Mouse (Mus musculus) hindbrain, embryonic 14.5 days (tissue): Measurements from ENCODE around the gene Mier3. TPM values are rescaled to one million over a fixed set of nuclear protein-coding genes. Genes with fewer than 3 reads are reported as not detected.
A peak's percentile ranks its signal among the peaks of the same experiment; 100 is the strongest.

Experiments
- ATAC-seq: fragments of 200-750 bp; cut with Nextera tagmentation; 2 replicates; pipeline ENCODE4 v1.8.0; 2017; ENCODE audit warnings: moderate number of reproducible peaks, mild to moderate bottlenecking, moderate TSS enrichment, moderate library complexity; ENCODE audit not compliant: low FRiP score
- DNase-seq: peaks from one replicate; pipeline ENCODE4 v3.0.0-alpha.2; 2015; ENCODE audit warnings: low spot score
- H3K27ac ChIP-seq: fragments of 300-500 bp; sonication (generic); 2 replicates; pipeline ENCODE4 v1.5.1; 2014; ENCODE audit warnings: mild to moderate bottlenecking, moderate library complexity
- H3K27me3 ChIP-seq: fragments of 300-500 bp; sonication (generic); 2 replicates; pipeline ENCODE4 v1.6.1; 2014; ENCODE audit warnings: mild to moderate bottlenecking, low read length, mixed read lengths; ENCODE audit not compliant: control insufficient read depth, insufficient read depth
- H3K36me3 ChIP-seq: fragments of 300-500 bp; sonication (generic); replicated peaks from 2 replicates; pipeline ENCODE4 v1.6.1; 2014; ENCODE audit not compliant: control insufficient read depth, insufficient read depth
- H3K4me1 ChIP-seq: fragments of 300-500 bp; sonication (generic); replicated peaks from 2 replicates; pipeline ENCODE4 v1.6.1; 2014; ENCODE audit warnings: antibody characterized with exemption, low read length, mixed read lengths; ENCODE audit not compliant: control insufficient read depth, insufficient read depth
- H3K4me2 ChIP-seq: fragments of 300-500 bp; sonication (generic); replicated peaks from 2 replicates; pipeline ENCODE4 v1.6.1; 2014; ENCODE audit warnings: mild to moderate bottlenecking, moderate library complexity
- H3K4me3 ChIP-seq: fragments of 300-500 bp; sonication (generic); replicated peaks from 2 replicates; pipeline ENCODE4 v1.5.1; 2014; ENCODE audit warnings: mild to moderate bottlenecking, low read length
- H3K9ac ChIP-seq: fragments of 300-500 bp; sonication (generic); 2 replicates; pipeline ENCODE4 v1.6.1; 2014
- H3K9me3 ChIP-seq: fragments of 300-500 bp; sonication (generic); 2 replicates; pipeline ENCODE4 v1.6.1; 2016; ENCODE audit warnings: low read length; ENCODE audit not compliant: control insufficient read depth
- WGBS: fragments of 180-500 bp; shearing (Covaris S2); extraction: QIAGEN DNeasy Blood & Tissue Kit; methylation state at CpG from one replicate; pipeline ENCODE4 v1.1.7; 2014; 5-methylcytosine and 5-hydroxymethylcytosine counted together
- polyA plus RNA-seq: library from polyadenylated mRNA; unstranded; fragments of >200 nt; fragmentation: Nextera tagmentation; extraction: Ambion mirVana; gene quantifications from 2 replicates; pipeline ENCODE4 v1.2.1, GENCODE M21; 2014

The Mier3 gene
- polyA plus RNA-seq, 1 experiment from 2014 or later: 23.3 TPM

GRCm38 (mm10) chr13:111725165-111726077, 44.6 kb downstream of the Mier3 start:
- peak; percentile 94 for DNase-seq
- peak overlapping the region; percentile 93 for H3K4me2 ChIP-seq
- H3K4me3 ChIP-seq: peak overlapping the region; percentile 74
- peaks cover 4% of the 10 kb centered on the region; the same call in 1 of the 2 replicates for H3K4me1 ChIP-seq
- under 1% methylated on average over 61 of the region's 65 CpGs for WGBS
- no peaks in the 10 kb centered on the region for H3K36me3 ChIP-seq
- H3K27ac ChIP-seq: peak overlapping the region; percentile 70
- ATAC-seq: peak; percentile 99
- peaks cover 4% of the 10 kb centered on the region; the same call in 1 of the 2 replicates for H3K9me3 ChIP-seq
- peak overlapping the region; percentile 65 for H3K9ac ChIP-seq
- H3K27me3 ChIP-seq: no peaks in the 10 kb centered on the region

DNA sequence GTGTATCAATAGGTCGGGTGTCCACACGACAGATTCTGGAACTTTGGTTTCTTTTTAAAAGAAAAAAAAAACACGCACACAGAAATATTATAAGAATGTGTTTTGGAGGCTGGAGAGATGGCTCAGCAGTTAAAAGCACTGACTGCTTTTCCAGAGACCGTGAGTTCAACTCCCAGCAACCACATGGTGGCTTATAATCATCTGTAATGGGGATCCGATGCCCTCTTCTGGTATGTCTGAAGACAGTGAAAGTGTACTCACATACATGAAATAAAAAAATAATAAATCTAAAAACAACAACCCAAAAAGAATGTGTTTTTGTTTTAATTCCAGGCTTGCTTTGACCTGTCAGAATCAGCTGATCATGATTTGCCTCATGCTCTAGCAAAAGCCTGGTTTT, 46.1 kb downstream of the Mier3 start:
- no peaks in the 10 kb centered on the region for H3K36me3 ChIP-seq
- H3K4me1 ChIP-seq: peaks cover 4% of the 10 kb centered on the region; the same call in 1 of the 2 replicates
- DNase-seq (no peak), ATAC-seq (no peak)
- H3K27ac ChIP-seq: no peak overlapping the region
- WGBS: 92% methylated on average over 5 of the region's 5 CpGs
- no peaks in the 10 kb centered on the region for H3K27me3 ChIP-seq
- H3K9ac ChIP-seq: no peak overlapping the region
- H3K9me3 ChIP-seq: peaks cover 4% of the 10 kb centered on the region; the same call in 1 of the 2 replicates
- no peak overlapping the region for H3K4me2 ChIP-seq
- no peak overlapping the region for H3K4me3 ChIP-seq

GRCm38 (mm10) chr13:111741204-111741990, 60.6 kb downstream of the Mier3 start:
- DNase-seq (no peak), ATAC-seq (no peak)
- Histone ChIP-seq H3K4me3 (no peak overlapping the region), H3K9me3 (no peaks in the 10 kb centered on the region), H3K4me2 (no peak overlapping the region), H3K4me1 (no peaks in the 10 kb centered on the region), H3K9ac (no peak overlapping the region), H3K27ac (no peak overlapping the region), H3K27me3 (no peaks in the 10 kb centered on the region), H3K36me3 (no peaks in the 10 kb centered on the region)
- WGBS: 83% methylated on average over 7 of the region's 7 CpGs

- ATAC-seq: no peak
- no peak overlapping the region for H3K27ac ChIP-seq
Observed at GRCm38 (mm10) chr13:111741991-111742615, 61.3 kb downstream of the Mier3 start.

DNA sequence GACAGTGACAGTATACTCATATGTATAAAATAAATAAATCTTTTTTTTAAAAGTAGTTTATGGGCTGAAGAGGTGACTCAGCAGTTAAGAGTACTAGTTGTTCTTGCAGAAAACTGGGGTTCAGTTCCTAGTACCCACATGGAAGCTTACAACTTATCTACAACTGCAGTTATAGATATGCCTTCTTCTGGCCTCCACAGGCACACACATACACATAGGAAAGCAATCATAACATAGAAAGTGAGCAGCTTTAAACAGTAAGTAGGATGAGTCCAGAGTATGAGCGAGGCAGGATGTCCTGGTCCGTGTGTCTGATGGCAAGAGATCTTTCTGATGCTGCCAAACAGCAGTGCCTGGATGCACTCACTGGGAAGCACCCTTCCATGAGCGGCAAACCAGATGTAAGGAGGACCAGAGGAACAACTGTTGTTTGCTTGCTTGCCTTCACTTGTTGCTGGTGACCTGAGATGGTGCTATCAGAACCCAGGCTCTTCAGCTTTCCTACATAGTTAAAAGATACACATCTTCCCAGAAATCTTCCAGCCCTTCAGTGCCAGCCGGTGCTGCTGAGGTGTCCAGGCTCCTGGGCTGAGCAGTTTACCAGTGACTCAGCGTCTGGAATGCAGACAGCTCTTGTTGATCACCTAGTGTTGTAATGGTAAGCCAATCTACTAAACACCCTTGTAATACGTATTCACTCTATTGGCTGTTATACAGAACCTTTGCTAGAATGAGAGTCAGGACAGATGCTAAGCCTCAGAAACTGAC, 63.6 kb downstream of the Mier3 start:
- no peak for ATAC-seq

More at GRCm38 (mm10) chr13:111741991-111742615, 61.3 kb downstream of the Mier3 start:
- H3K4me1 ChIP-seq: no peaks in the 10 kb centered on the region
- no peaks in the 10 kb centered on the region for H3K9me3 ChIP-seq
- H3K4me3 ChIP-seq: no peak overlapping the region
- peak; percentile 91 for DNase-seq
- WGBS: 76% methylated on average over 6 of the region's 6 CpGs
- H3K27me3 ChIP-seq: no peaks in the 10 kb centered on the region
- peaks cover 6% of the 10 kb centered on the region; the same call in 1 of the 2 replicates for H3K36me3 ChIP-seq
- no peak overlapping the region for H3K9ac ChIP-seq
- no peak overlapping the region for H3K4me2 ChIP-seq

DNA sequence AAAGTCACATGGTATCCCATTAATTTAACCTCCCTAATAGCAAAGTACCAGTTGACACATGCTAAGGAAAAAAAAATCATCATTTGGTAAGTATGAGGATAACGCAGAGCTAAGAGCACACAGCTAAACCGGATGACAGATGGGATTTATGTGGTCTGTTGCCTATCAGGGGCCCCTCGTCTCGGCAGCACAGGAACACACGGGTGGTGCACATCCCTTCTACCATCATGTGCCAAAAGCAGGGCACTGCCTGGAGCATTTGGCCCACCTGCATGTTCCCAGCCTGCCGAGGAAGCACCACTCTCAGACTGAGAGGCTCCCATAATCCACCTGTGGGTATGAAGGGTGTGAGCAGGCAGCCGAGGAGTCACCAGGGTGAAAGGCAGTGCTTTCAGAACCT, 64.4 kb downstream of the Mier3 start:
- no peak overlapping the region for H3K4me2 ChIP-seq
- H3K4me1 ChIP-seq: no peaks in the 10 kb centered on the region
- H3K9me3 ChIP-seq: no peaks in the 10 kb centered on the region
- DNase-seq (no peak), ATAC-seq (no peak)
- 77% methylated on average over 7 of the region's 7 CpGs for WGBS
- no peak overlapping the region for H3K4me3 ChIP-seq
- no peak overlapping the region for H3K9ac ChIP-seq
- H3K27ac ChIP-seq: no peak overlapping the region
- peaks cover 32% of the 10 kb centered on the region for H3K36me3 ChIP-seq
- H3K27me3 ChIP-seq: no peaks in the 10 kb centered on the region

More for the DNA sequence above, 63.6 kb downstream of the Mier3 start:
- H3K36me3 ChIP-seq: peaks cover 24% of the 10 kb centered on the region
- WGBS: 91% methylated on average over 6 of the region's 6 CpGs
- DNase-seq: no peak
- no peaks in the 10 kb centered on the region for H3K9me3 ChIP-seq
- no peak overlapping the region for H3K9ac ChIP-seq
- no peaks in the 10 kb centered on the region for H3K27me3 ChIP-seq
- no peak overlapping the region for H3K27ac ChIP-seq
- H3K4me1 ChIP-seq: no peaks in the 10 kb centered on the region
- H3K4me2 ChIP-seq: no peak overlapping the region
- H3K4me3 ChIP-seq: no peak overlapping the region

DNA sequence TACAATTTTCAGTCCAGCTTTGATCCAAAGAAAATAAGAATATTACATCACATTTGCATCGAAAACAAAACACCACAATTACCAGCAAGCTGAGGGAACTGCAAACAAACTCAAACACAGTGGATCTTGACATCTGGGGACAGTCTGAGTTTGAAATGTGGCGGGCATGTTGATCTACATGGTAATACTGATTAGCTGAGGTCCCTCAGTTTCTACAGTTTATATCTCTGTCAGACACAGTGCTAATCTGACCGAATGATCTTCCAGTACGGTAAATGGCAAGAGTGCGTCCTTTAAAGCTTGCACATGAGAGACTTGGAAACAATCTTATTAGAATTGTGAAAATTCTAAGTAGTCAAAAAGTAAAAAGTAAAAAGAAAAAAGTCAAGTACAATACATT, 66.1 kb downstream of the Mier3 start:
- Histone ChIP-seq H3K36me3 (peaks cover 48% of the 10 kb centered on the region), H3K4me3 (no peak overlapping the region), H3K9ac (no peak overlapping the region), H3K27me3 (no peaks in the 10 kb centered on the region), H3K27ac (no peak overlapping the region), H3K4me2 (no peak overlapping the region), H3K9me3 (no peaks in the 10 kb centered on the region), H3K4me1 (no peaks in the 10 kb centered on the region)
- 94% methylated on average over 5 of the region's 5 CpGs for WGBS
- DNase-seq (no peak), ATAC-seq (no peak)

DNA sequence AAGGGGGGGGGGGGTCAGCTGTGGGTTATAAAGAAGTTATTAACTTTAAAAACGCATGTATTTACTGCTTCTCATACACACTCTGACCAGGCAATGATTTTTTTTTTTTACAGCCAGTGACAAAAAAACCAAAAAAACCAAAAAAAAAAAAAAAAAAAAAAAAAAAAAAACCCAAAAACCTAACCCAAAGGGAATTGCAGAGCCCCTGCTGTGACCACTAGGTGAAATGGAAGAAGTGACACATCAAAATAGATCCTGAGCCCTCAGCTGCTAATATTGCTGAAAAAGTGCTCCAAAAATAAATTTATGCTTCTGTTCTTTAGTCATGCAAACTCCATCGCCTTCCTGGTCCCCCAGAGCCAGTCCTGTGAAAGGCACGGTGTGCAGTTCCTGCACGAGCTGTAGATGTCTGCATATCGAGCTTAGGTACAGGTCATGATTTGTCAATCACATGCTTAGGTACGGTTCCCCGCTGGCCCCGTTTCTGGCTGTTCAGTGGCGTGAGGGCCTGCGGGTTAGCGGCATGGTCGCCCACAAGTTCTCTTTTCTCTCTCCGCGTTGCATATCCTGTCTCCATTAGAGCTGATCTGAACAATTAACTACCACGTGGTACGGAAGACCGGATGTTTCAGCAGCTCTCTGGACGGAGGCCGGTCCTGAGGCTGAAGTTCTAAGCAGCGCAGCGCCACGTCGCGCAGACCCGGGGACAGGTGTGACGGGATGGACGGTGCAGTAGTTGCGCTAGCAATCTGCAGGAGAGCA, 67.7 kb downstream of the Mier3 start:
- WGBS: 95% methylated on average over 28 of the region's 28 CpGs
- H3K36me3 ChIP-seq: peaks cover 64% of the 10 kb centered on the region

More for the DNA sequence above, 67.7 kb downstream of the Mier3 start:
- Histone ChIP-seq H3K27ac (no peak overlapping the region), H3K4me3 (no peak overlapping the region), H3K4me2 (no peak overlapping the region), H3K4me1 (no peaks in the 10 kb centered on the region), H3K27me3 (no peaks in the 10 kb centered on the region), H3K9me3 (no peaks in the 10 kb centered on the region), H3K9ac (no peak overlapping the region)
- ATAC-seq: no peak
- DNase-seq: no peak
